Mouse (Mus musculus) embryonic facial prominence, embryonic 12.5 days (tissue): ENCODE measurements around the gene Vmn1r132. TPM values are rescaled to one million over a fixed set of nuclear protein-coding genes. Genes with fewer than 3 reads are reported as not detected.
"Not testable (repeated sequence)": the region's sequence is repeated elsewhere in the genome, so short reads cannot be mapped to it uniquely, and the experiment has no call there.

Experiments used
- ATAC-seq: fragments of 200-750 bp; cut with Nextera tagmentation; 2 replicates; pipeline ENCODE4 v1.8.0; 2017; ENCODE audit not compliant: insufficient number of reproducible peaks, insufficient read depth, low FRiP score, low TSS enrichment
- H3K27ac ChIP-seq: fragments of 300-500 bp; sonication (generic); 2 replicates; pipeline ENCODE4 v1.5.1; 2016; ENCODE audit warnings: mild to moderate bottlenecking
- H3K27me3 ChIP-seq: fragments of 300-500 bp; sonication (generic); 2 replicates; pipeline ENCODE4 v1.6.1; 2016; ENCODE audit warnings: mild to moderate bottlenecking, moderate library complexity
- H3K36me3 ChIP-seq: fragments of 300-500 bp; sonication (generic); 2 replicates; pipeline ENCODE4 v1.6.1; 2016; ENCODE audit warnings: mild to moderate bottlenecking
- H3K4me1 ChIP-seq: fragments of 300-500 bp; sonication (generic); 2 replicates; pipeline ENCODE4 v1.6.1; 2016
- H3K4me2 ChIP-seq: fragments of 300-500 bp; sonication (generic); replicated peaks from 2 replicates; pipeline ENCODE4 v1.6.1; 2016; ENCODE audit warnings: mild to moderate bottlenecking, moderate library complexity
- H3K4me3 ChIP-seq: fragments of 300-500 bp; sonication (generic); 2 replicates; pipeline ENCODE4 v1.5.1; 2016; ENCODE audit warnings: mild to moderate bottlenecking
- H3K9ac ChIP-seq: fragments of 300-500 bp; sonication (generic); 2 replicates; pipeline ENCODE4 v1.6.1; 2016; ENCODE audit warnings: mild to moderate bottlenecking, moderate library complexity
- H3K9me3 ChIP-seq: fragments of 300-500 bp; sonication (generic); 2 replicates; pipeline ENCODE4 v1.6.1; 2016; ENCODE audit warnings: mild to moderate bottlenecking, moderate library complexity
- WGBS: fragments of 180-500 bp; shearing (Covaris S2); methylation state at CpG from one replicate; pipeline ENCODE4 v1.1.7; 2016; 5-methylcytosine and 5-hydroxymethylcytosine counted together
- polyA plus RNA-seq: library from polyadenylated mRNA; unstranded; fragments of >200 nt; fragmentation: Nextera tagmentation; extraction: Ambion mirVana; gene quantifications from 2 replicates; pipeline ENCODE4 v1.2.1, GENCODE M21; 2016

Vmn1r132 gene
- not detected in 2 replicates for polyA plus RNA-seq

GRCm38 (mm10) chr7:21613792-21614191 is at the start of gene Vmn1r132:
Vmn1r132 (plus strand) TSS chr7:21614092.
- H3K27me3 ChIP-seq, H3K4me3 ChIP-seq, ATAC-seq, H3K9me3 ChIP-seq, H3K4me1 ChIP-seq, H3K9ac ChIP-seq, H3K27ac ChIP-seq, H3K4me2 ChIP-seq, H3K36me3 ChIP-seq: not testable (repeated sequence)
- no CpG with 5 or more reads among the region's 3 CpGs for WGBS

Other genes starting within 250 kb of the Vmn1r132 start
- not detected in 2 replicates for gene Gm6882, start 181.3 kb upstream of the Vmn1r132 start, polyA plus RNA-seq
- not detected in 2 replicates for gene Vmn1r130, start 102.3 kb upstream of the Vmn1r132 start, polyA plus RNA-seq
- not detected in 2 replicates for gene Vmn1r131, start 68.0 kb upstream of the Vmn1r132 start, polyA plus RNA-seq
- not detected in 2 replicates for gene Gm4175, start 147.4 kb downstream of the Vmn1r132 start, polyA plus RNA-seq
- gene Gm4177, start 182.6 kb downstream of the Vmn1r132 start, polyA plus RNA-seq, result not detected in 2 replicates
- not detected in 2 replicates for gene Vmn1r135, start 218.3 kb downstream of the Vmn1r132 start, polyA plus RNA-seq
- not detected in 2 replicates for gene Gm5725, start 230.2 kb downstream of the Vmn1r132 start, polyA plus RNA-seq